Mouse (Mus musculus) MEL (cell line): ENCODE data around the gene March4.

Experiments
- GATA1 ChIP-seq: IDR thresholded peaks from 2 replicates; pipeline ENCODE4 v1.6.1; 2011; ENCODE audit warnings: low read depth, low read length, improper control_type of control experiment
- MAZ ChIP-seq: IDR thresholded peaks from 2 replicates; pipeline ENCODE4 v1.6.1; 2012; ENCODE audit warnings: low read depth, mild to moderate bottlenecking, inconsistent platforms, low read length, improper control_type of control experiment

GRCm38 (mm10) chr1:72413205-72413604, 123.5 kb downstream of the March4 start:
- TF ChIP-seq GATA1 (no peak), MAZ (no peak)
